Mouse (Mus musculus) hindbrain, postnatal 0 days (tissue): ENCODE results near the gene Erich2. TPM values are rescaled to one million over a fixed set of nuclear protein-coding genes. Genes with fewer than 3 reads are reported as not detected.
"Not testable (repeated sequence)": the region's sequence is repeated elsewhere in the genome, so short reads cannot be mapped to it uniquely, and the experiment has no call there.

Source experiments
- ATAC-seq: fragments of 200-750 bp; cut with Nextera tagmentation; 2 replicates; pipeline ENCODE4 v1.8.0; 2017; ENCODE audit warnings: mild to moderate bottlenecking, moderate TSS enrichment, moderate library complexity
- DNase-seq: peaks from one replicate; pipeline ENCODE4 v3.0.0-alpha.2; 2015; ENCODE audit warnings: low spot score
- H3K27ac ChIP-seq: fragments of 300-500 bp; sonication (generic); 2 replicates; pipeline ENCODE4 v1.5.1; 2014; ENCODE audit warnings: mild to moderate bottlenecking
- H3K27me3 ChIP-seq: fragments of 300-500 bp; sonication (generic); 2 replicates; pipeline ENCODE4 v1.6.1; 2014; ENCODE audit warnings: low read length, mixed read lengths; ENCODE audit not compliant: insufficient read depth
- H3K36me3 ChIP-seq: fragments of 300-500 bp; sonication (generic); 2 replicates; pipeline ENCODE4 v1.6.1; 2014; ENCODE audit warnings: low read length, mixed read lengths; ENCODE audit not compliant: insufficient read depth
- H3K4me1 ChIP-seq: fragments of 300-500 bp; sonication (generic); 2 replicates; pipeline ENCODE4 v1.6.1; 2014; ENCODE audit warnings: antibody characterized with exemption, low read length, mixed read lengths; ENCODE audit not compliant: insufficient read depth
- H3K4me2 ChIP-seq: fragments of 300-500 bp; sonication (generic); 2 replicates; pipeline ENCODE4 v1.6.1; 2014; ENCODE audit warnings: low read depth, mild to moderate bottlenecking, low read length, moderate library complexity, mixed read lengths
- H3K4me3 ChIP-seq: fragments of 300-500 bp; sonication (generic); 2 replicates; pipeline ENCODE4 v1.5.1; 2014; ENCODE audit warnings: low read length
- H3K9ac ChIP-seq: fragments of 300-500 bp; sonication (generic); replicated peaks from 2 replicates; pipeline ENCODE4 v1.6.1; 2014; ENCODE audit warnings: mild to moderate bottlenecking, low read length, moderate library complexity, mixed read lengths
- H3K9me3 ChIP-seq: fragments of 300-500 bp; sonication (generic); 2 replicates; pipeline ENCODE4 v1.6.1; 2016; ENCODE audit warnings: low read length, mixed read lengths
- CTCF ChIP-seq: IDR thresholded peaks from 2 replicates; pipeline ENCODE4 v1.5.1; 2016; ENCODE audit warnings: antibody characterized with exemption, control low read depth, low read depth
- WGBS: fragments of 180-500 bp; shearing (Covaris S2); extraction: QIAGEN DNeasy Blood & Tissue Kit; methylation state at CpG from one replicate; pipeline ENCODE4 v1.1.7; 2014; 5-methylcytosine and 5-hydroxymethylcytosine counted together
- polyA plus RNA-seq: library from polyadenylated mRNA; unstranded; fragments of >200 nt; fragmentation: Nextera tagmentation; extraction: Ambion mirVana; gene quantifications from 2 replicates; pipeline ENCODE4 v1.2.1, GENCODE M21; 2015
- total RNA-seq: library from RNA; depleted of rRNA; stranded (reverse); fragments of >200 nt; gene quantifications from 2 replicates; pipeline ENCODE4 v1.2.3, GENCODE M21; 2014

Erich2 gene
- total and polyA plus RNA-seq, 2 experiments from 2014 or later = 1.8 to 6.3 TPM

- no peak for DNase-seq
- H3K4me3 ChIP-seq = no peak overlapping the region
- WGBS = 34% methylated on average over 4 of the region's 4 CpGs
Observed at GRCm38 (mm10) chr2:70505896-70506295, 2.7 kb upstream of the Erich2 start.

GRCm38 (mm10) chr2:70506372-70506771 is 2.2 kb upstream of the Erich2 start:
- no peak overlapping the region for H3K9ac ChIP-seq
- DNase-seq (no peak), ATAC-seq (no peak)
- TF ChIP-seq CTCF = no peak
- no peak overlapping the region for H3K4me2 ChIP-seq
- H3K27ac ChIP-seq = no peak overlapping the region
- WGBS = 57% methylated on average over 2 of the region's 2 CpGs
- H3K9me3 ChIP-seq = no peaks in the 10 kb centered on the region
- H3K4me1 ChIP-seq = no peaks in the 10 kb centered on the region
- H3K4me3 ChIP-seq = no peak overlapping the region
- no peaks in the 10 kb centered on the region for H3K27me3 ChIP-seq
- H3K36me3 ChIP-seq = no peaks in the 10 kb centered on the region

More at GRCm38 (mm10) chr2:70505896-70506295, 2.7 kb upstream of the Erich2 start:
- no peak overlapping the region for H3K4me2 ChIP-seq
- ATAC-seq = no peak
- H3K9ac ChIP-seq = no peak overlapping the region
- H3K27ac ChIP-seq = no peak overlapping the region
- no peaks in the 10 kb centered on the region for H3K4me1 ChIP-seq
- no peaks in the 10 kb centered on the region for H3K36me3 ChIP-seq
- no peak for TF ChIP-seq CTCF
- no peaks in the 10 kb centered on the region for H3K27me3 ChIP-seq
- no peaks in the 10 kb centered on the region for H3K9me3 ChIP-seq

GRCm38 (mm10) chr2:70509021-70509632 is 508 bp downstream of the Erich2 start:
- WGBS = 0% methylated on average over 50 of the region's 56 CpGs
- H3K36me3 ChIP-seq = no peaks in the 10 kb centered on the region
- peak overlapping the region; percentile 44 for H3K4me3 ChIP-seq
- H3K27ac ChIP-seq = no peak overlapping the region
- peak; percentile 72 for TF ChIP-seq CTCF
- H3K9me3 ChIP-seq = no peaks in the 10 kb centered on the region
- H3K4me2 ChIP-seq = peak overlapping the region; percentile 75
- ATAC-seq (peak; percentile 97), DNase-seq (peak; percentile 86)
- H3K9ac ChIP-seq = peak overlapping the region; percentile 43
- no peaks in the 10 kb centered on the region for H3K4me1 ChIP-seq
- H3K27me3 ChIP-seq = no peaks in the 10 kb centered on the region

- not testable (repeated sequence) for H3K4me2 ChIP-seq, H3K9me3 ChIP-seq, H3K27me3 ChIP-seq, H3K9ac ChIP-seq, H3K4me3 ChIP-seq, H3K4me1 ChIP-seq, H3K27ac ChIP-seq, H3K36me3 ChIP-seq, ATAC-seq
- TF ChIP-seq CTCF = peak; percentile 74
- peak; percentile 60 for DNase-seq
- WGBS = 41% methylated on average over 7 of the region's 7 CpGs
Observed at GRCm38 (mm10) chr2:70538283-70538682, 29.7 kb downstream of the Erich2 start.

GRCm38 (mm10) chr2:70550671-70551070 is 42.1 kb downstream of the Erich2 start:
- Histone ChIP-seq H3K9me3 (no peaks in the 10 kb centered on the region; the same call in 1 of the 2 replicates), H3K9ac (no peak overlapping the region), H3K27me3 (no peaks in the 10 kb centered on the region), H3K4me3 (no peak overlapping the region), H3K4me2 (no peak overlapping the region), H3K27ac (no peak overlapping the region), H3K4me1 (no peaks in the 10 kb centered on the region), H3K36me3 (no peaks in the 10 kb centered on the region)
- TF ChIP-seq CTCF = no peak
- no peak for DNase-seq
- 71% methylated on average over 6 of the region's 6 CpGs for WGBS
- no peak for ATAC-seq

GRCm38 (mm10) chr2:70551446-70551845 is 42.8 kb downstream of the Erich2 start:
- no peak for DNase-seq
- H3K9ac ChIP-seq = no peak overlapping the region
- WGBS = 75% methylated on average over 2 of the region's 2 CpGs
- H3K36me3 ChIP-seq = no peaks in the 10 kb centered on the region
- H3K9me3 ChIP-seq = no peaks in the 10 kb centered on the region
- no peak overlapping the region for H3K27ac ChIP-seq
- H3K4me1 ChIP-seq = no peaks in the 10 kb centered on the region
- no peak for ATAC-seq
- H3K27me3 ChIP-seq = no peaks in the 10 kb centered on the region
- no peak overlapping the region for H3K4me3 ChIP-seq
- no peak overlapping the region for H3K4me2 ChIP-seq
- TF ChIP-seq CTCF = no peak

GRCm38 (mm10) chr2:70552067-70552598 is 43.5 kb downstream of the Erich2 start:
- TF ChIP-seq CTCF = no peak
- H3K9ac ChIP-seq = no peak overlapping the region
- 87% methylated on average over 15 of the region's 15 CpGs for WGBS
- no peak overlapping the region for H3K4me2 ChIP-seq
- H3K36me3 ChIP-seq = no peaks in the 10 kb centered on the region
- H3K4me3 ChIP-seq = no peak overlapping the region
- DNase-seq (no peak), ATAC-seq (no peak)
- H3K4me1 ChIP-seq = no peaks in the 10 kb centered on the region
- no peak overlapping the region for H3K27ac ChIP-seq
- H3K9me3 ChIP-seq = no peaks in the 10 kb centered on the region
- H3K27me3 ChIP-seq = no peaks in the 10 kb centered on the region
